Mouse (Mus musculus) MEL (cell line): ENCODE data around the gene Spag16. TPM values are rescaled to one million over a fixed set of nuclear protein-coding genes. Genes with fewer than 3 reads are reported as not detected.

Experiments used
- DNase-seq: peaks from one replicate; pipeline ENCODE4 v3.0.0; 2011; ENCODE audit warnings: low read depth, low spot score
- H3K27ac ChIP-seq: 2 replicates; pipeline ENCODE4 v1.5.1; 2012; ENCODE audit warnings: low read depth, mild to moderate bottlenecking, control low read depth, low read length, moderate library complexity; ENCODE audit not compliant: control insufficient read depth
- H3K27me3 ChIP-seq, 2 experiments: fragments of 150-350 bp in 1 of 2; sonication (generic) in 1 of 2; 2 replicates each; pipeline ENCODE4 v1.6.1; 2012; ENCODE audit warnings: low read length in 2 of 2, mild to moderate bottlenecking in 2 of 2, improper control_type of control experiment in 1 of 2, moderate library complexity in 1 of 2; ENCODE audit not compliant: insufficient read depth in 2 of 2, control insufficient read depth in 1 of 2
- H3K36me3 ChIP-seq, 2 experiments: 2 replicates each; pipeline ENCODE4 v1.6.1; 2012 to 2014; ENCODE audit warnings: low read length in 2 of 2, improper control_type of control experiment in 1 of 2, inconsistent platforms in 1 of 2, mild to moderate bottlenecking in 1 of 2; ENCODE audit not compliant: insufficient read depth in 2 of 2, control insufficient read depth in 1 of 2
- H3K4me1 ChIP-seq, 2 experiments: fragments of 150-350 bp in 1 of 2; sonication (generic) in 1 of 2; 2 replicates each; pipeline ENCODE4 v1.6.1; 2012; ENCODE audit warnings: low read length in 2 of 2, improper control_type of control experiment in 1 of 2, mild to moderate bottlenecking in 1 of 2; ENCODE audit not compliant: insufficient read depth in 2 of 2, control insufficient read depth in 1 of 2
- H3K4me3 ChIP-seq, 2 experiments: fragments of 150-350 bp in 1 of 2; sonication (generic) in 1 of 2; 2 replicates each; pipeline ENCODE4 v1.5.1; 2012; ENCODE audit warnings: low read depth in 2 of 2, low read length in 2 of 2, mild to moderate bottlenecking in 2 of 2, moderate library complexity in 2 of 2, control low read depth in 1 of 2, improper control_type of control experiment in 1 of 2; ENCODE audit not compliant: control insufficient read depth in 1 of 2, insufficient read depth in 1 of 2
- H3K79me2 ChIP-seq: 2 replicates; pipeline ENCODE4 v1.6.1; 2012; ENCODE audit warnings: mild to moderate bottlenecking, low read length, moderate library complexity; ENCODE audit not compliant: control insufficient read depth, poor library complexity, insufficient read depth
- H3K9ac ChIP-seq: 2 replicates; pipeline ENCODE4 v1.6.1; 2012; ENCODE audit warnings: low read depth, mild to moderate bottlenecking, control low read depth, low read length, moderate library complexity; ENCODE audit not compliant: control insufficient read depth, poor library complexity, severe bottlenecking
- H3K9me3 ChIP-seq: fragments of 150-350 bp; sonication (generic); replicated peaks from 2 replicates; pipeline ENCODE4 v1.6.1; 2012; ENCODE audit warnings: mild to moderate bottlenecking, low read length, improper control_type of control experiment, moderate library complexity; ENCODE audit not compliant: insufficient read depth
- CHD2 ChIP-seq: IDR thresholded peaks from 2 replicates; pipeline ENCODE4 v1.6.1; 2011; ENCODE audit warnings: low read length, improper control_type of control experiment
- CTCF ChIP-seq, 3 experiments: IDR thresholded peaks in 2 of 3; conservative IDR thresholded peaks in 1 of 3; 2 replicates each; pipeline ENCODE4 v1.5.1; 2011 to 2012; ENCODE audit warnings: low read length in 3 of 3, low read depth in 2 of 3, mild to moderate bottlenecking in 2 of 3, improper control_type of control experiment in 1 of 3, inconsistent platforms in 1 of 3, mixed read lengths in 1 of 3, moderate library complexity in 1 of 3; ENCODE audit not compliant: control insufficient read depth in 1 of 3, insufficient read depth in 1 of 3, poor library complexity in 1 of 3, severe bottlenecking in 1 of 3
- E2F4 ChIP-seq: IDR thresholded peaks from 2 replicates; pipeline ENCODE4 v1.6.1; 2011; ENCODE audit warnings: low read depth, low read length, improper control_type of control experiment, borderline replicate concordance
- EP300 ChIP-seq, 2 experiments: IDR thresholded peaks; 2 replicates each; pipeline ENCODE4 v1.6.1; 2011; ENCODE audit warnings: improper control_type of control experiment in 2 of 2, low read length in 2 of 2, low read depth in 1 of 2, mild to moderate bottlenecking in 1 of 2
- ETS1 ChIP-seq: IDR thresholded peaks from 2 replicates; pipeline ENCODE4 v1.6.1; 2012; ENCODE audit warnings: low read depth, mild to moderate bottlenecking, inconsistent platforms, low read length, improper control_type of control experiment, moderate library complexity
- GABPA ChIP-seq: IDR thresholded peaks from 2 replicates; pipeline ENCODE4 v1.6.1; 2012; ENCODE audit warnings: low read depth, mild to moderate bottlenecking, inconsistent platforms, low read length, improper control_type of control experiment, moderate library complexity
- GATA1 ChIP-seq: IDR thresholded peaks from 2 replicates; pipeline ENCODE4 v1.6.1; 2011; ENCODE audit warnings: low read depth, low read length, improper control_type of control experiment
- HCFC1 ChIP-seq: IDR thresholded peaks from 2 replicates; pipeline ENCODE4 v1.6.1; 2012; ENCODE audit warnings: low read depth, mild to moderate bottlenecking, inconsistent platforms, low read length, improper control_type of control experiment, moderate library complexity
- JUND ChIP-seq: IDR thresholded peaks from 2 replicates; pipeline ENCODE4 v1.6.1; 2011; ENCODE audit warnings: low read depth, mild to moderate bottlenecking, improper control_type of control experiment, low read length
- MAFK ChIP-seq: IDR thresholded peaks from 2 replicates; pipeline ENCODE4 v1.6.1; 2011; ENCODE audit warnings: low read depth, mild to moderate bottlenecking, low read length, improper control_type of control experiment, borderline replicate concordance
- MAX ChIP-seq: IDR thresholded peaks from 2 replicates; pipeline ENCODE4 v1.6.1; 2011; ENCODE audit warnings: low read length, improper control_type of control experiment
- MEF2A ChIP-seq: IDR thresholded peaks from 2 replicates; pipeline ENCODE4 v1.6.1; 2014; ENCODE audit warnings: low read depth, mild to moderate bottlenecking, inconsistent platforms, low read length, improper control_type of control experiment; ENCODE audit not compliant: poor library complexity, insufficient replicate concordance, severe bottlenecking; ENCODE audit errors: extremely low read depth
- MYB ChIP-seq: IDR thresholded peaks from 2 replicates; pipeline ENCODE4 v1.6.1; 2011; ENCODE audit warnings: mild to moderate bottlenecking, low read depth, low read length, improper control_type of control experiment
- MYC ChIP-seq: IDR thresholded peaks from 2 replicates; pipeline ENCODE4 v1.6.1; 2011; ENCODE audit warnings: low read depth, mild to moderate bottlenecking, low read length, improper control_type of control experiment, moderate library complexity
- POLR2A ChIP-seq, 2 experiments: IDR thresholded peaks; 2 replicates each; pipeline ENCODE4 v1.6.1; 2011 to 2012; ENCODE audit warnings: low read length in 2 of 2, mild to moderate bottlenecking in 2 of 2, control low read depth in 1 of 2, improper control_type of control experiment in 1 of 2, low read depth in 1 of 2, moderate library complexity in 1 of 2; ENCODE audit not compliant: control insufficient read depth in 1 of 2, insufficient read depth in 1 of 2, poor library complexity in 1 of 2
- POLR2AphosphoS2 ChIP-seq: IDR thresholded peaks from 2 replicates; pipeline ENCODE4 v1.6.1; 2011; ENCODE audit warnings: low read length, improper control_type of control experiment
- RAD21 ChIP-seq: IDR thresholded peaks from 2 replicates; pipeline ENCODE4 v1.6.1; 2011; ENCODE audit warnings: mild to moderate bottlenecking, low read depth, low read length, improper control_type of control experiment
- RCOR1 ChIP-seq: IDR thresholded peaks from 2 replicates; pipeline ENCODE4 v1.6.1; 2012; ENCODE audit warnings: low read depth, mild to moderate bottlenecking, inconsistent platforms, low read length, improper control_type of control experiment
- SIN3A ChIP-seq: IDR thresholded peaks from 2 replicates; pipeline ENCODE4 v1.6.1; 2012; ENCODE audit warnings: low read length, improper control_type of control experiment, inconsistent platforms
- TBP ChIP-seq: IDR thresholded peaks from 2 replicates; pipeline ENCODE4 v1.8.0; 2011; ENCODE audit warnings: low read depth, low read length, improper control_type of control experiment
- USF1 ChIP-seq: IDR thresholded peaks from 2 replicates; pipeline ENCODE4 v1.6.1; 2014; ENCODE audit warnings: low read depth, mild to moderate bottlenecking, inconsistent platforms, low read length, improper control_type of control experiment, moderate library complexity
- ZKSCAN1 ChIP-seq: IDR thresholded peaks from 2 replicates; pipeline ENCODE4 v1.6.1; 2012; ENCODE audit warnings: low read depth, mild to moderate bottlenecking, inconsistent platforms, low read length, improper control_type of control experiment, moderate library complexity
- ZNF384 ChIP-seq: IDR thresholded peaks from 2 replicates; pipeline ENCODE4 v1.6.1; 2012; ENCODE audit warnings: low read depth, mild to moderate bottlenecking, inconsistent platforms, low read length, improper control_type of control experiment
- polyA plus RNA-seq, 2 experiments: library from polyadenylated mRNA; stranded (reverse) in 1 of 2; unstranded in 1 of 2; fragments of >175 nt in 1 of 2; fragments of >200 nt in 1 of 2; gene quantifications; 2 replicates each; pipeline versions ENCODE4 v1.2.1 to v1.2.4; 2012; ENCODE audit warnings: low replicate concordance in 2 of 2, low read depth in 1 of 2; ENCODE audit not compliant: insufficient read length in 2 of 2, insufficient read depth in 1 of 2, missing spikeins in 1 of 2
- total RNA-seq: library from RNA; depleted of rRNA; stranded (reverse); fragments of 300-350 nt; gene quantifications from 2 replicates; pipeline ENCODE4 v1.2.3, GENCODE M21; 2012

Spag16 gene
- total and polyA plus RNA-seq, 3 experiments, result not detected

- Histone ChIP-seq H3K9me3 (no peaks in the 10 kb centered on the region), H3K27me3 (no peaks in the 10 kb centered on the region), H3K4me1 (no peaks in the 10 kb centered on the region), H3K9ac (no peak overlapping the region), H3K36me3 (no peaks in the 10 kb centered on the region), H3K79me2 (no peaks in the 10 kb centered on the region), H3K27ac (no peak overlapping the region), H3K4me3 (no peak overlapping the region)
- no peak for DNase-seq
- TF ChIP-seq MYB (no peak), ZKSCAN1 (no peak), MYC (no peak), JUND (no peak), RCOR1 (no peak), POLR2AphosphoS2 (no peak), MAX (no peak), CHD2 (no peak)
These were observed 795.0 kb downstream of the Spag16 start for GRCm38 (mm10) chr1:70621805-70622204.

- Histone ChIP-seq H3K27me3 (no peaks in the 10 kb centered on the region), H3K9ac (no peak overlapping the region), H3K4me3 (no peak overlapping the region), H3K79me2 (no peaks in the 10 kb centered on the region), H3K27ac (no peak overlapping the region), H3K4me1 (no peaks in the 10 kb centered on the region), H3K36me3 (no peaks in the 10 kb centered on the region), H3K9me3 (no peaks in the 10 kb centered on the region)
- DNase-seq, result no peak
- no peak for TF ChIP-seq E2F4
- no peak for TF ChIP-seq POLR2A (IDR thresholded peaks at IDR 0.05; ENCODE audit: control insufficient read depth in 1 of 2, insufficient read depth in 1 of 2, low read depth in 1 of 2, low read length in 2 of 2, poor library complexity in 1 of 2)
- no peak for TF ChIP-seq MAFK
- TF ChIP-seq MYB, result no peak
- TF ChIP-seq ETS1, result no peak
- no peak for TF ChIP-seq EP300 (IDR thresholded peaks at IDR 0.05; ENCODE audit: low read depth in 1 of 2, low read length in 2 of 2)
- no peak for TF ChIP-seq HCFC1
- no peak for TF ChIP-seq CTCF (IDR thresholded peaks at IDR 0.05 in 2 of 3, conservative IDR thresholded peaks at IDR 0.05 in 1 of 3; ENCODE audit: control insufficient read depth in 1 of 3, insufficient read depth in 1 of 3, low read depth in 2 of 3, low read length in 3 of 3, poor library complexity in 1 of 3, severe bottlenecking in 1 of 3)
These were observed 798.2 kb downstream of the Spag16 start for GRCm38 (mm10) chr1:70624803-70625460.

- DNase-seq, result no peak
- Histone ChIP-seq H3K27me3 (no peaks in the 10 kb centered on the region), H3K4me1 (no peaks in the 10 kb centered on the region), H3K79me2 (no peaks in the 10 kb centered on the region), H3K27ac (no peak overlapping the region), H3K9me3 (no peaks in the 10 kb centered on the region), H3K9ac (no peak overlapping the region), H3K36me3 (no peaks in the 10 kb centered on the region), H3K4me3 (no peak overlapping the region)
- TF ChIP-seq GATA1 (no peak), USF1 (no peak), MYB (no peak), SIN3A (no peak), TBP (no peak), MAX (no peak), ZNF384 (no peak), GABPA (no peak), JUND (no peak), ZKSCAN1 (no peak), RAD21 (no peak), CHD2 (no peak), MEF2A (no peak)
These were observed 825.9 kb downstream of the Spag16 start for GRCm38 (mm10) chr1:70652719-70653118.
